Mouse (Mus musculus): ENCODE results near the gene Asb13.

DNA sequence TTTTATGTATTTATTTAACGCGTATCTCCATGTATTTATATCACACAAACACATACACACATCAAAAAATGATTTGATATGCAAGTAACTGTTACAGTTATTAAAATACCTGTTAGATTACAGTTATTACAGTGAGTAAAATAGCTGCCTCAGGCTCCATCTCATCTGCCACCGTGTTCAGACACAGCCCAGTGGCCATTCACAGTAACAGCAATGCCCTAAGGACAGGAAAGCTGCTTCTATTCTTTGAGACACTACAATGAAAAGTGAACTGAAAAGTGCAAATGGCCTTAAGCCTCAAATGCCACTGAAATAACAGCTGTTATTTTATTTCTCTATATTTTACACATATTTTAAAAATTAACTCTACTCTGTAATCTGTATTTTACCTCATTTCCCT lies 43.0 kb upstream of the Asb13 start:
- TF ChIP-seq CTCF (IDR thresholded peaks at IDR 0.05; ENCODE audit: low read depth) (peak; percentile 35), EP300 (IDR thresholded peaks at IDR 0.05; ENCODE audit: low read depth) (no peak)
